21 mouse cellular contexts compared by ENCODE assay signal in the genomic region with DNA sequence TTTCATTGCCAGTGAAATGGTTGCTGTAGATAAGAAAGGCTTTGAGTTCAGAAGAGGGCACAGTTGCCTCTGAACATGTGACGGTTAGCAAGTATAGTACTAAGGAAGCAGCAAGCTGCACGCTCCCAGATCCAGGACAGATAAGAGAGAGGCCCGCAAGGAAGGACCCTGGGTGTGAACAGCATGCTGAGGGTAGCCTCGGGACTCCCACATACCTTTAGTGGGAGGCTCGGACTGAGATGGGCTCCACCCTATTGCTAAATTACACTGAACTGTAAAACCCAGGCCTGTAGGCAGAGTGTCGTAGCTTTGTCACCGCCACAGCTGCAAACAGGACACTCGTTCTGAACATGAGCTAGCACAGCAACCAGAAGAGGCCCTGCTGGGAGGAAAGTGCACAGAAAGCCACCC. TPM values are rescaled to one million over a fixed set of nuclear protein-coding genes. Genes with fewer than 3 reads are reported as not detected.
A peak's percentile ranks its signal among the peaks of the same experiment; 100 is the strongest.
DNase-seq lines count a peak whose midpoint lies in the region; ATAC-seq and TF ChIP-seq lines count a peak whose summit lies in the region.
"Had no signal": no experiment of that assay in that cellular context is flagged by ENCODE, and none has a peak within 500 bp of the region (broad histone marks: within the 10 kb centered on the region; RNA-seq: fewer than 3 reads in every experiment).

No protein-coding gene starts in this region.

- H3K9me3 ChIP-seq in stomach, embryonic 15.5 days = no peaks in the 10 kb centered on the region
- H3K9me3 ChIP-seq in stomach, postnatal 0 days (ENCODE audit: control insufficient read depth, low read length) = no peaks in the 10 kb centered on the region
- no peaks in the 10 kb centered on the region for H3K9me3 ChIP-seq in intestine, embryonic 14.5 days (ENCODE audit: control insufficient read depth, low read length)
- H3K9me3 ChIP-seq in liver, embryonic 15.5 days (replicated peaks) = no peaks in the 10 kb centered on the region
- H3K9me3 ChIP-seq: heart, embryonic 12.5 days; neural tube, embryonic 12.5 days had no signal

- WGBS in stomach, embryonic 15.5 days = 48% methylated on average over 8 of the region's 8 CpGs
- WGBS in stomach, postnatal 0 days = 42% methylated on average over 8 of the region's 8 CpGs
- WGBS in intestine, embryonic 14.5 days = 49% methylated on average over 8 of the region's 8 CpGs
- WGBS in liver, embryonic 15.5 days (ENCODE audit: insufficient replicate concordance) = 23% methylated on average over 8 of the region's 8 CpGs

- H3K9ac ChIP-seq in stomach, embryonic 15.5 days = no peak overlapping the region
- no peak overlapping the region for H3K9ac ChIP-seq in stomach, postnatal 0 days (ENCODE audit: low read length)
- no peak overlapping the region for H3K9ac ChIP-seq in intestine, embryonic 14.5 days (ENCODE audit: low read length)
- no peak overlapping the region for H3K9ac ChIP-seq in liver, embryonic 15.5 days
- H3K9ac ChIP-seq: forebrain, postnatal 0 days; heart, embryonic 12.5 days; neural tube, embryonic 12.5 days had no signal

- DNase-seq in stomach, postnatal 0 days (ENCODE audit: low spot score) = no peak
- no peak for DNase-seq in intestine, embryonic 14.5 days (ENCODE audit: low spot score)
- DNase-seq in gastrocnemius, adult 8-10 months (ENCODE audit: low spot score in 2 of 2) = no peak
- no peak for DNase-seq in right cerebral cortex, postnatal 4 days
- DNase-seq in kidney, postnatal 4 days = no peak
- DNase-seq: adrenal gland, postnatal 10 days; B cell, adult 2 months; cerebellum, adult 9-10 months; forebrain, postnatal 0 days; gastrocnemius, postnatal 10 days; kidney, postnatal 25 days; lung, adult 18-20 months; right cerebral cortex, postnatal 14 days; thymus, postnatal 14 days had no signal

- no peak for TF ChIP-seq EP300 in stomach, postnatal 0 days (optimal IDR thresholded peaks at IDR 0.05)

- H3K27ac ChIP-seq in stomach, embryonic 15.5 days = no peak overlapping the region
- no peak overlapping the region for H3K27ac ChIP-seq in stomach, postnatal 0 days (replicated peaks)
- no peak overlapping the region for H3K27ac ChIP-seq in intestine, embryonic 14.5 days (ENCODE audit: low read depth)
- peak overlapping the region; percentile 51; the same call in 1 of the 2 replicates for H3K27ac ChIP-seq in liver, embryonic 15.5 days (replicated peaks)
- H3K27ac ChIP-seq: macrophage; neural tube, embryonic 12.5 days had no signal

- no peak overlapping the region for H3K4me2 ChIP-seq in stomach, embryonic 15.5 days
- no peak overlapping the region for H3K4me2 ChIP-seq in stomach, postnatal 0 days (replicated peaks; ENCODE audit: low read depth)
- H3K4me2 ChIP-seq in intestine, embryonic 14.5 days (ENCODE audit: low read length) = no peak overlapping the region
- H3K4me2 ChIP-seq in liver, embryonic 15.5 days = peak overlapping the region; percentile 25
- H3K4me2 ChIP-seq: heart, embryonic 12.5 days; neural tube, embryonic 12.5 days had no signal

- no peak for TF ChIP-seq CTCF in stomach, postnatal 0 days (IDR thresholded peaks at IDR 0.05; ENCODE audit: low read depth)

- ATAC-seq in stomach, embryonic 15.5 days (ENCODE audit: insufficient read depth, low FRiP score, low read depth) = peak; percentile 57; the same call in 1 of the 2 replicates
- ATAC-seq in stomach, postnatal 0 days (ENCODE audit: low FRiP score, low TSS enrichment) = no peak
- ATAC-seq in intestine, embryonic 14.5 days (replicated peaks; ENCODE audit: low FRiP score, low TSS enrichment, low read depth) = peak; percentile 70
- peak; percentile 73 for ATAC-seq in liver, embryonic 15.5 days (ENCODE audit: insufficient read depth)
- ATAC-seq: forebrain, postnatal 0 days; inflammation-experienced regulatory T-cells, adult 6 months had no signal

- H3K27me3 ChIP-seq in stomach, embryonic 15.5 days (replicated peaks) = no peaks in the 10 kb centered on the region
- H3K27me3 ChIP-seq in stomach, postnatal 0 days (ENCODE audit: control insufficient read depth, insufficient read depth, low read length) = no peaks in the 10 kb centered on the region
- H3K27me3 ChIP-seq in intestine, embryonic 14.5 days (replicated peaks; ENCODE audit: control insufficient read depth, insufficient read depth, low read length) = no peaks in the 10 kb centered on the region
- no peaks in the 10 kb centered on the region for H3K27me3 ChIP-seq in liver, embryonic 15.5 days
- H3K27me3 ChIP-seq: heart, embryonic 12.5 days; neural tube, embryonic 12.5 days had no signal

- no peaks in the 10 kb centered on the region for H3K36me3 ChIP-seq in stomach, embryonic 15.5 days
- no peaks in the 10 kb centered on the region for H3K36me3 ChIP-seq in stomach, postnatal 0 days (ENCODE audit: control insufficient read depth, insufficient read depth, low read length)
- peaks cover 13% of the 10 kb centered on the region; the same call in 1 of the 2 replicates for H3K36me3 ChIP-seq in intestine, embryonic 14.5 days (ENCODE audit: control insufficient read depth, insufficient read depth, low read length)
- peaks cover 8% of the 10 kb centered on the region; the same call in 1 of the 2 replicates for H3K36me3 ChIP-seq in liver, embryonic 15.5 days (replicated peaks)
- H3K36me3 ChIP-seq: heart, embryonic 12.5 days; neural tube, embryonic 12.5 days had no signal

- H3K4me1 ChIP-seq in stomach, embryonic 15.5 days = peaks cover 3% of the 10 kb centered on the region
- peaks cover 2% of the 10 kb centered on the region; the same call in 1 of the 2 replicates for H3K4me1 ChIP-seq in stomach, postnatal 0 days (replicated peaks; ENCODE audit: control insufficient read depth, insufficient read depth)
- peaks cover 3% of the 10 kb centered on the region; the same call in 1 of the 2 replicates for H3K4me1 ChIP-seq in intestine, embryonic 14.5 days (replicated peaks; ENCODE audit: control insufficient read depth, insufficient read depth, low read length)
- peaks cover 46% of the 10 kb centered on the region for H3K4me1 ChIP-seq in liver, embryonic 15.5 days (replicated peaks)

- H3K4me3 ChIP-seq in stomach, embryonic 15.5 days (replicated peaks) = no peak overlapping the region
- no peak overlapping the region for H3K4me3 ChIP-seq in stomach, postnatal 0 days (ENCODE audit: low read depth, low read length)
- H3K4me3 ChIP-seq in intestine, embryonic 14.5 days (ENCODE audit: low read depth, low read length) = no peak overlapping the region
- H3K4me3 ChIP-seq in liver, embryonic 15.5 days (replicated peaks) = no peak overlapping the region
- H3K4me3 ChIP-seq: erythroblast, embryonic 14.5 days; heart, embryonic 12.5 days; neural tube, embryonic 12.5 days had no signal

RNA-seq across cellular contexts. Expression of a gene that starts 28.7 kb away (rescaled TPM):
- 24.8 TPM in 2 replicates for polyA plus RNA-seq in stomach, embryonic 15.5 days (2015; fragmentation: Nextera tagmentation; extraction: Ambion mirVana)
- 14.7 and 16.4 TPM in 2 replicates for polyA plus RNA-seq in stomach, postnatal 0 days (2015; fragmentation: Nextera tagmentation; extraction: Ambion mirVana)
- 31.2 and 36.7 TPM in 2 replicates for polyA plus RNA-seq in intestine, embryonic 14.5 days (2014; fragmentation: Nextera tagmentation; extraction: Ambion mirVana)
- 8.6 and 9.2 TPM in 2 replicates for polyA plus RNA-seq in liver, embryonic 15.5 days (2015; fragmentation: Nextera tagmentation; extraction: Ambion mirVana)
- total RNA-seq in gastrocnemius, adult 8-10 months (2022) = 10 to 100 TPM; 10.4 to 12.6 (median 10.5) TPM

RNA-seq across cellular contexts. Expression of a gene that starts 56.5 kb away (rescaled TPM):
- 2.4 and 2.7 TPM in 2 replicates for polyA plus RNA-seq in stomach, embryonic 15.5 days (2015; fragmentation: Nextera tagmentation; extraction: Ambion mirVana)
- polyA plus RNA-seq in stomach, postnatal 0 days (2015; fragmentation: Nextera tagmentation; extraction: Ambion mirVana) = 0.61 and 0.91 TPM in 2 replicates
- 3.5 and 4.4 TPM in 2 replicates for polyA plus RNA-seq in intestine, embryonic 14.5 days (2014; fragmentation: Nextera tagmentation; extraction: Ambion mirVana)
- polyA plus RNA-seq in liver, embryonic 15.5 days (2015; fragmentation: Nextera tagmentation; extraction: Ambion mirVana) = 1.3 and 1.4 TPM in 2 replicates
- 1 to 10 TPM; 1.9 to 5.3 (median 2.7) TPM for total RNA-seq in gastrocnemius, adult 8-10 months (2022)
